Mouse (Mus musculus) limb, embryonic 13.5 days (tissue): ENCODE data around the gene Ccdc50. TPM values are rescaled to one million over a fixed set of nuclear protein-coding genes. Genes with fewer than 3 reads are reported as not detected.

Experiments used
- ATAC-seq: fragments of 200-750 bp; cut with Nextera tagmentation; 2 replicates; pipeline ENCODE4 v1.8.0; 2017; ENCODE audit warnings: low read depth, moderate number of reproducible peaks, moderate TSS enrichment; ENCODE audit not compliant: low FRiP score
- H3K27ac ChIP-seq: fragments of 300-500 bp; sonication (generic); 2 replicates; pipeline ENCODE4 v1.5.1; 2015; ENCODE audit warnings: inconsistent platforms, mild to moderate bottlenecking, moderate library complexity
- H3K27me3 ChIP-seq: fragments of 300-500 bp; sonication (generic); 2 replicates; pipeline ENCODE4 v1.6.1; 2015; ENCODE audit warnings: mild to moderate bottlenecking, inconsistent platforms
- H3K36me3 ChIP-seq: fragments of 300-500 bp; sonication (generic); 2 replicates; pipeline ENCODE4 v1.6.1; 2015; ENCODE audit warnings: inconsistent platforms, mild to moderate bottlenecking, moderate library complexity
- H3K4me1 ChIP-seq: fragments of 300-500 bp; sonication (generic); 2 replicates; pipeline ENCODE4 v1.6.1; 2015; ENCODE audit warnings: inconsistent platforms
- H3K4me2 ChIP-seq: fragments of 300-500 bp; sonication (generic); replicated peaks from 2 replicates; pipeline ENCODE4 v1.6.1; 2015; ENCODE audit warnings: inconsistent platforms, mild to moderate bottlenecking, moderate library complexity
- H3K4me3 ChIP-seq: fragments of 300-500 bp; sonication (generic); 2 replicates; pipeline ENCODE4 v1.5.1; 2015; ENCODE audit warnings: moderate library complexity, mild to moderate bottlenecking, inconsistent platforms
- H3K9ac ChIP-seq: fragments of 300-500 bp; sonication (generic); 2 replicates; pipeline ENCODE4 v1.6.1; 2015; ENCODE audit warnings: mild to moderate bottlenecking, inconsistent platforms
- H3K9me3 ChIP-seq: fragments of 300-500 bp; sonication (generic); 2 replicates; pipeline ENCODE4 v1.6.1; 2016; ENCODE audit warnings: inconsistent platforms
- WGBS: fragments of 180-500 bp; shearing (Covaris S2); methylation state at CpG from one replicate; pipeline ENCODE4 v1.1.7; 2015; 5-methylcytosine and 5-hydroxymethylcytosine counted together
- polyA plus RNA-seq: library from polyadenylated mRNA; unstranded; fragments of >200 nt; fragmentation: Nextera tagmentation; extraction: Ambion mirVana; gene quantifications from 2 replicates; pipeline ENCODE4 v1.2.1, GENCODE M21; 2015

Ccdc50 gene
- polyA plus RNA-seq, 1 experiment from 2014 or later: 46.1 TPM

DNA sequence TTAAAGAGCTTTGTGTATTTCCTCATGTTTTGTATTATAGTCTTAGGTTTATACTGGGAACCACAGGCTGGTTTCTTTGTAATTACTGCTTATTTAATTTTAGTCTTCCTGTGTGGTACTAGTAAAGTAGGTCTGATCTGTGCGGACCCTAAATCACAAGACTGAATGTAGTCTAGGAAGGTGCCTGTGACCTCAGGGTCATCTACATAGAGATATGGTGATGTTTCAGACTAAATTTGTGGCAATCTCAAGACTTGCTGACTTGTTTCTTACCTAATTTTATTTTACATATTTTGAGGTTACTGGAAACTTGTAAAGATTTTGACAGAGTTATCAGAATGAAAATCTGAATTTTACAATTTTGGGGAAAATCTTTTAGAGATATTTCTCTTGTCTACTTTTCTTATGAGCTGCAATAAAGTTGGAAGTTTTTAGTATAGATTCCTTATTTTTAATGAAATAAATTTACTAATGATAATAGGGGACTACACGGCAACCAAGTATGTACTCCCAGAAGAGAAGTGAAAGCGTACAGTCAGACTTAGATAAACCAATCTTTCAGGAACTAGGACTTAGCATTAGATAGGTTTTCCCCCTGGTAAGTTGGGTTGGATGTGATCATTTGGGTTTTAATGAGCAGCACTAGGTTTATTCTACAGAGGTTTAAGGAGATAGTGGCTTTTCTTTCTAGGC is 10.5 kb downstream of the Ccdc50 start:
- Histone ChIP-seq H3K4me1 (peaks cover 6% of the 10 kb centered on the region; the same call in 1 of the 2 replicates), H3K9me3 (no peaks in the 10 kb centered on the region), H3K27me3 (no peaks in the 10 kb centered on the region), H3K36me3 (0 out of 2 replicates have a peak, but pooled peaks cover 2% of the 10 kb centered on the region), H3K4me3 (no peak overlapping the region), H3K9ac (no peak overlapping the region), H3K27ac (no peak overlapping the region), H3K4me2 (no peak overlapping the region)
- WGBS: 87% methylated on average over 3 of the region's 3 CpGs
- ATAC-seq: no peak

DNA sequence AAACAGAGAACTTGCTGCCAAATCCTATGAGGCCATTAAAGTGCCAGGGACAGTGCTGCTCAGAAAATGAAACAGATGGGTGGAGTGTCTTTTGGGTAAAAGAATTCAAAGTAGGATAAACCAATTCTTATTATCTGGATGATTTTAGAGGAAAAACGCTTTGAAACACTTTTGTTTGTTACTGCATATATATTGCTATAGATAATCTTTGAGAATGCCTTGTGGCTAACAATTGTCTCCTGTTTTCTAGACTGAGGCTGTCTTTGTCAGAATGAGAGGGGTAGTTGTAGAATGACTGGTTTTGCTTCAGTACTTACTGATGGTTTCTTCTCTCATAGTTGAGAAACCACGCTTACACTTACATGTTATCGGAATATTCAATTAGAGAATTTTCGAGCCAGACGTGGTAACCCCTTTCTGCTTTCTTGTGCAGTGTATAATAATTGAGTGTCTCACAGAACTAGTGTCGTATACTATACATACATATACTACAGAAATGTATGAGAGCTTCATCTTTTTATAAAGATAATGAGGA is 11.1 kb downstream of the Ccdc50 start:
- WGBS: 91% methylated on average over 6 of the region's 6 CpGs
- no peaks in the 10 kb centered on the region for H3K9me3 ChIP-seq
- H3K4me1 ChIP-seq: peaks cover 6% of the 10 kb centered on the region; the same call in 1 of the 2 replicates
- 0 out of 2 replicates have a peak, but pooled peaks cover 2% of the 10 kb centered on the region for H3K36me3 ChIP-seq
- no peak overlapping the region for H3K9ac ChIP-seq
- H3K27ac ChIP-seq: no peak overlapping the region
- no peaks in the 10 kb centered on the region for H3K27me3 ChIP-seq
- H3K4me2 ChIP-seq: no peak overlapping the region
- ATAC-seq: no peak
- no peak overlapping the region for H3K4me3 ChIP-seq

DNA sequence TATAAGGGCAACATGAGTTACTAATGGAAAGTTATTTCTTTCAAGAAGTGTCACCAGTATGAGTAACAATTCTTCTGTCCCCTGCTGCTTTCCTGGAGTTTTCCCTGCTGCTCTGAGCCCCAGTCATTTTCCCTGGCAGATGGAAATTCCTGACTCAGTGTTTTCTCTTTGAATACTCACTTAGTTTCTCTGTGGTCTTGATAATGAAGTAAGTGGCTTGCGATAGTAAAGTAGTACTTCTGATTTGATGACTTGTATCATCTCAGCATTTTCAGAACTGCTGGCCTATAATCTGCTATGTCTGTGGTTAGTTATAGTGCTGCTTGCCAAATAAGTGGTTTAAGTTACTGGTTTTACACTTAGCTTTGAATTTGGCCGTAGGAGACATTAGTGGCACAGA is 12.9 kb downstream of the Ccdc50 start:
- peaks cover 13% of the 10 kb centered on the region for H3K36me3 ChIP-seq
- no peak overlapping the region for H3K9ac ChIP-seq
- no peak overlapping the region for H3K4me3 ChIP-seq
- 86% methylated on average over 2 of the region's 2 CpGs for WGBS
- H3K9me3 ChIP-seq: no peaks in the 10 kb centered on the region
- H3K4me2 ChIP-seq: no peak overlapping the region
- no peaks in the 10 kb centered on the region for H3K27me3 ChIP-seq
- no peak for ATAC-seq
- no peak overlapping the region for H3K27ac ChIP-seq
- H3K4me1 ChIP-seq: peaks cover 6% of the 10 kb centered on the region; the same call in 1 of the 2 replicates

- Histone ChIP-seq H3K4me1 (peaks cover 6% of the 10 kb centered on the region; the same call in 1 of the 2 replicates), H3K27me3 (no peaks in the 10 kb centered on the region), H3K9ac (no peak overlapping the region), H3K4me3 (no peak overlapping the region), H3K4me2 (no peak overlapping the region), H3K9me3 (no peaks in the 10 kb centered on the region), H3K27ac (no peak overlapping the region), H3K36me3 (peaks cover 20% of the 10 kb centered on the region)
- ATAC-seq: no peak
These were observed 15.4 kb downstream of the Ccdc50 start for GRCm38 (mm10) chr16:27404107-27404506.

DNA sequence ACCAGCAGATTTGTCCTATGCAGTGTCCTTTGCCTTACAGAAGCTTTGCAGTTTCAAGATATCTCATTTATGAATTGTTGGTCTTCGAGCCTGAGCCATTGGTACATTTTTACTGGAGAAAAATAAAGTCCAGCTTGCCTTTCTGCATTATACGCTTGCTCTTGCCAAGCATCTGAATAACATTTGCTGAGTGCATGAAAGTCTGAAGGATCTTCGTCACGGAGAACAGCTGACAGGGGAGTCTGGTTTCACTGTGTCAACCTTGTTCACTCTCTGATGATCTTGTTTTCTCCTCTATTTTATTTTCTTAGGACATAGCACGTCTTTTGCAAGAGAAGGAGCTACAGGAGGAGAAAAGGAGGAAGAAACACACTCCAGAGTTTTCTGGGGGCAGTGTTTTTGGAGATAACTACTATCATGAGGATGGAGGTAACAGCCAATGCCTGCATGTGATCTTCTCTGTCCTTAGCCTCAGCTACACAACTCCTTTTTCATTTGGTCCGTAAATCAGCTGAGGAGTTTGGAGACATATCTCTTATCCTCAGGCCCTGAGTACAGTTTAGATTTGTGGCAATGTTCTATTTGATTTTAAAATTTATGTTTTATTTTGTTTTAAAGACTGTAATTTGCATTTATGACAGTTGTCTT is 28.4 kb downstream of the Ccdc50 start:
- peaks cover 71% of the 10 kb centered on the region for H3K36me3 ChIP-seq
- WGBS: 90% methylated on average over 6 of the region's 6 CpGs
- H3K27me3 ChIP-seq: no peaks in the 10 kb centered on the region
- H3K4me1 ChIP-seq: no peaks in the 10 kb centered on the region
- no peaks in the 10 kb centered on the region for H3K9me3 ChIP-seq
- H3K4me2 ChIP-seq: no peak overlapping the region
- no peak overlapping the region for H3K27ac ChIP-seq
- H3K9ac ChIP-seq: no peak overlapping the region
- ATAC-seq: no peak
- no peak overlapping the region for H3K4me3 ChIP-seq

DNA sequence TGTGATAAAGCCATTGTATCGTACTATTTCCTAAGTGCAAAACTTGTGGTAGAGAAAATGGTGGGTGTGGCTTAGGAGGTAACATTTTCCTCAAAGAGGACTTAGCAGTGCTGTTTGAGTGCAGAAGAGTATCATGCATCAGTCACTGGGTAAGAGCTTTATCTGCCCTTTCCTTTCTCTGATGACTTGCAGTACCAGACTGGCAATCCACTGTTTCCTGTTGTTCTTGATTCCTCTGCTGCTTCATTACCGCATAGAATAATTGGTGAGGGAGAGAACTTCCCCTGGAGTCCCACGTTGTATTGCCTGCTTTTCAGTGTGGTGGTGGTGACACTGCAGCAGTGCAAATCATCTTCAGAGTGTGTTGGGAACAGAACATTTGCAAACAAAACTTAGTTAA is 29.0 kb downstream of the Ccdc50 start:
- H3K36me3 ChIP-seq: peaks cover 77% of the 10 kb centered on the region
- H3K27ac ChIP-seq: no peak overlapping the region
- no peak overlapping the region for H3K9ac ChIP-seq
- WGBS: 86% methylated on average over 3 of the region's 3 CpGs
- no peak overlapping the region for H3K4me2 ChIP-seq
- H3K4me1 ChIP-seq: no peaks in the 10 kb centered on the region
- H3K9me3 ChIP-seq: 0 out of 2 replicates have a peak, but pooled peaks cover 4% of the 10 kb centered on the region
- ATAC-seq: no peak
- no peaks in the 10 kb centered on the region for H3K27me3 ChIP-seq
- H3K4me3 ChIP-seq: no peak overlapping the region

GRCm38 (mm10) chr16:27420982-27421381 is 32.3 kb downstream of the Ccdc50 start:
- H3K4me1 ChIP-seq: no peaks in the 10 kb centered on the region
- H3K9me3 ChIP-seq: 0 out of 2 replicates have a peak, but pooled peaks cover 4% of the 10 kb centered on the region
- no peak for ATAC-seq
- H3K4me3 ChIP-seq: no peak overlapping the region
- no peak overlapping the region for H3K27ac ChIP-seq
- no peak overlapping the region for H3K4me2 ChIP-seq
- WGBS: 96% methylated on average over 3 of the region's 3 CpGs
- H3K27me3 ChIP-seq: no peaks in the 10 kb centered on the region
- no peak overlapping the region for H3K9ac ChIP-seq
- H3K36me3 ChIP-seq: peaks cover 54% of the 10 kb centered on the region

- Histone ChIP-seq H3K9ac (no peak overlapping the region), H3K4me1 (no peaks in the 10 kb centered on the region), H3K36me3 (peaks cover 41% of the 10 kb centered on the region), H3K4me2 (no peak overlapping the region), H3K27ac (no peak overlapping the region), H3K4me3 (no peak overlapping the region), H3K9me3 (no peaks in the 10 kb centered on the region), H3K27me3 (no peaks in the 10 kb centered on the region)
- 92% methylated on average over 3 of the region's 3 CpGs for WGBS
- no peak for ATAC-seq
These were observed 46.4 kb downstream of the Ccdc50 start for GRCm38 (mm10) chr16:27435034-27435433.

GRCm38 (mm10) chr16:27443941-27444340 is 55.3 kb downstream of the Ccdc50 start:
- no peak for ATAC-seq
- H3K27me3 ChIP-seq: no peaks in the 10 kb centered on the region
- no peaks in the 10 kb centered on the region for H3K9me3 ChIP-seq
- H3K4me3 ChIP-seq: no peak overlapping the region
- H3K4me1 ChIP-seq: no peaks in the 10 kb centered on the region
- no peak overlapping the region for H3K9ac ChIP-seq
- no peak overlapping the region for H3K4me2 ChIP-seq
- WGBS: 89% methylated on average over 3 of the region's 3 CpGs
- no peak overlapping the region for H3K27ac ChIP-seq
- H3K36me3 ChIP-seq: peaks cover 56% of the 10 kb centered on the region

DNA sequence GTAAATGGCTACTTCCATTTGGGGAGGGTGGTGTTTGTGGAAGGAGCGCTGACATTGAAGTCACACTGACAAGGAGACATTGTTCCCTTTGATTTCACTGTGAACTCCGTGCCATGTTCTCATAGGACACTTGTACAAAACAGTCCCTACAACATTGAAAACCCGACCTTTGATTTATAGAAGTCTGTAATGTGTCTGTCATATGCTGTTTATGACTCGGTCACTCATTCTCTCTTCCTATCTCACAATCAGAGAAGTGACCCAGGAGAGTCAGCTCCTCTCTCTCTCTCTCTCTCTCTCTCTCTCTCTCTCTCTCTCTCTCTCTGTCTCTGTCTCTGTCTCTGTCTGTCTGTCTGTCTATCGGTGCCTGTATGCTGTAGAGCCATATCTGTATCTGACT is 60.7 kb downstream of the Ccdc50 start:
- H3K9me3 ChIP-seq: no peaks in the 10 kb centered on the region
- no peak overlapping the region for H3K9ac ChIP-seq
- peaks cover 51% of the 10 kb centered on the region for H3K36me3 ChIP-seq
- 91% methylated on average over 5 of the region's 5 CpGs for WGBS
- no peak for ATAC-seq
- H3K27me3 ChIP-seq: no peaks in the 10 kb centered on the region
- no peak overlapping the region for H3K4me2 ChIP-seq
- no peak overlapping the region for H3K27ac ChIP-seq
- no peaks in the 10 kb centered on the region for H3K4me1 ChIP-seq
- H3K4me3 ChIP-seq: no peak overlapping the region

DNA sequence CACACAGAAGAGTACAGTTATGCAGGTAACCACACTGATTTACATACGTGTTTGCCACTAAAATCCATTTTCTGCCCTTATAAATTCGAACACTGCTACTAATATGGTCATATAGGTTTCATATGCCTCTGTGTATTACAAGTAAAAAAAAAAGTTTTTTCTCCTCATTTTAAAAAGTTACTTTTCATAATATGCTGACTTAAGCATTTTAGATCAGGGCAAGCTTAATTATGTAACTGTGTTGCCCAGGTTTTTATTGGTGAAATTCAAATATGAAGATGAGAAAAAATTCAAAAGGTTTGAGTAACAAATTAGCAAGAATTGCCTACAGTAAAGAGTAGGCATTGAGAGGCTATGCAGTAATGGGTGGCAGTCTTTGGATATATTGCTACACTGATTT is 62.0 kb downstream of the Ccdc50 start:
- Histone ChIP-seq H3K27me3 (no peaks in the 10 kb centered on the region), H3K9ac (no peak overlapping the region), H3K4me3 (no peak overlapping the region), H3K9me3 (no peaks in the 10 kb centered on the region), H3K4me1 (no peaks in the 10 kb centered on the region), H3K27ac (no peak overlapping the region), H3K4me2 (no peak overlapping the region), H3K36me3 (peaks cover 42% of the 10 kb centered on the region)
- ATAC-seq: no peak
- WGBS: 94% methylated on average over 2 of the region's 2 CpGs

DNA sequence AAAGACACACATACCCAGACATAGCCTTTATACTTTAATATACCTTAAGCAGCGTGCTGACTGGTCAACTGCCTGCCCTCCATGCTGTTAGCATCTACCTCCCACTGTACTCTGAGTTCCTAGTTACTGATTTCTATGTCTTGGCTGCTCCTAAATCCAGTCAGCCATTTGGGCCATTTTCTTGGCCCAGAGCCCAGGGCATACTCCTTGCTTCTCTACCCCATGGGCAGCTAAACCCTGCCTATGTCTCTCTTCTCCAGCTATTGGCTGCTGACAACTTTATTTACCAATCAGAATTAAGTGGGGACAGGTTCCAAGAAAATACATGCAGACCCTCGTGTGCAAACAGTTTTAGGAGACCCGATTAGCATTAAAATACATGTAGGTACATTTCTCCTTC is 64.7 kb downstream of the Ccdc50 start:
- Histone ChIP-seq H3K4me1 (no peaks in the 10 kb centered on the region), H3K9ac (no peak overlapping the region), H3K4me2 (no peak overlapping the region), H3K27ac (no peak overlapping the region), H3K9me3 (no peaks in the 10 kb centered on the region), H3K36me3 (peaks cover 23% of the 10 kb centered on the region), H3K4me3 (no peak overlapping the region), H3K27me3 (0 out of 2 replicates have a peak, but pooled peaks cover 2% of the 10 kb centered on the region)
- no peak for ATAC-seq
- WGBS: 60% methylated on average over 3 of the region's 3 CpGs
